Comparison of ENCODE assay signal across 15 mouse cellular contexts in the genomic region with DNA sequence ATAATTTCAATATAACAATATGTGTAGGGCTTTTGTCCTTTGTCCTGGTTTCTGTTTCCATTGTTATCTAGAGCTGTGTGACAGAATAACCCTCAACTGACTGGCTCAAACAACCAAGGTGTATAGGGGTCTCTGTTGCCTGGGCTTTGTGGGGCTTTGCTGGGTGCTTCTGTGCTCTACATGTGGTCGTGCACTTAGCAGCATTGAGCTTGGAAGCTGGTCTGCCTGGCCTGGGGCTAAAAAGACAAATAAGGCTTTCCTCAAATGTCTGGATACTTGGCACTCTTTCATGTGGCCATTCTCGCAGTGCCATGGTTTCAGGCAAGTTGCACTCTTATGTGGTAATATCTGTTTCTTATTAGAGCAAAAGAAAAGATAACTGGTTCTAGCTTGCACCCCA.
DNase-seq lines count a peak whose midpoint lies in the region; ATAC-seq and TF ChIP-seq lines count a peak whose summit lies in the region.
"Had no signal": no experiment of that assay in that cellular context is flagged by ENCODE, and none has a peak within 500 bp of the region (broad histone marks: within the 10 kb centered on the region; RNA-seq: fewer than 3 reads in every experiment).

No protein-coding gene starts in this region.

- no peak overlapping the region for H3K9ac ChIP-seq in midbrain, embryonic 11.5 days (ENCODE audit: low read length)
- H3K9ac ChIP-seq in forebrain, embryonic 14.5 days (ENCODE audit: low read length) = no peak overlapping the region
- H3K9ac ChIP-seq in hindbrain, postnatal 0 days (replicated peaks; ENCODE audit: low read length) = no peak overlapping the region
- H3K9ac ChIP-seq in neural tube, embryonic 14.5 days (replicated peaks; ENCODE audit: low read depth, low read length) = no peak overlapping the region
- H3K9ac ChIP-seq: heart, embryonic 15.5 days; kidney, embryonic 15.5 days; liver, embryonic 12.5 days; stomach, embryonic 15.5 days had no signal

- no peaks in the 10 kb centered on the region for H3K27me3 ChIP-seq in midbrain, embryonic 11.5 days (ENCODE audit: control insufficient read depth, insufficient read depth, low read length)
- no peaks in the 10 kb centered on the region for H3K27me3 ChIP-seq in midbrain, embryonic 10.5 days (ENCODE audit: low read depth, poor library complexity, severe bottlenecking)
- no peaks in the 10 kb centered on the region for H3K27me3 ChIP-seq in forebrain, embryonic 14.5 days (replicated peaks; ENCODE audit: control insufficient read depth, insufficient read depth, low read length)
- no peaks in the 10 kb centered on the region for H3K27me3 ChIP-seq in hindbrain, postnatal 0 days (ENCODE audit: insufficient read depth, low read length)
- H3K27me3 ChIP-seq in neural tube, embryonic 14.5 days (ENCODE audit: control insufficient read depth, insufficient read depth, low read length) = no peaks in the 10 kb centered on the region
- H3K27me3 ChIP-seq: heart, embryonic 15.5 days; kidney, embryonic 15.5 days; liver, embryonic 12.5 days; megakaryocyte, embryonic 14.5 days; stomach, embryonic 15.5 days had no signal

- no peak overlapping the region for H3K27ac ChIP-seq in midbrain, embryonic 11.5 days (ENCODE audit: low read depth, low read length)
- H3K27ac ChIP-seq in midbrain, embryonic 10.5 days (replicated peaks) = no peak overlapping the region
- H3K27ac ChIP-seq in forebrain, embryonic 14.5 days (ENCODE audit: low read depth, low read length) = peak overlapping the region; percentile 74
- H3K27ac ChIP-seq in hindbrain, postnatal 0 days = 0 out of 2 replicates have a peak overlapping the region, but pooled peaks have one; percentile 41
- H3K27ac ChIP-seq in neural tube, embryonic 14.5 days (ENCODE audit: low read depth, low read length) = peak overlapping the region; percentile 16; the same call in 1 of the 2 replicates
- H3K27ac ChIP-seq: heart, embryonic 15.5 days; kidney, embryonic 15.5 days; layer of hippocampus, adult 2 months; liver, embryonic 12.5 days; stomach, embryonic 15.5 days had no signal

- H3K36me3 ChIP-seq in midbrain, embryonic 11.5 days (ENCODE audit: control insufficient read depth, insufficient read depth, low read length) = no peaks in the 10 kb centered on the region
- H3K36me3 ChIP-seq in midbrain, embryonic 10.5 days = no peaks in the 10 kb centered on the region
- H3K36me3 ChIP-seq in forebrain, embryonic 14.5 days (ENCODE audit: control insufficient read depth, insufficient read depth, low read length) = no peaks in the 10 kb centered on the region
- H3K36me3 ChIP-seq in hindbrain, postnatal 0 days (ENCODE audit: insufficient read depth, low read length) = no peaks in the 10 kb centered on the region
- no peaks in the 10 kb centered on the region for H3K36me3 ChIP-seq in neural tube, embryonic 14.5 days (ENCODE audit: control insufficient read depth, insufficient read depth, low read length)
- H3K36me3 ChIP-seq: heart, embryonic 15.5 days; kidney, embryonic 15.5 days; liver, embryonic 12.5 days; stomach, embryonic 15.5 days had no signal

- WGBS in midbrain, embryonic 11.5 days = 68% methylated on average over 2 of the region's 2 CpGs
- WGBS in midbrain, embryonic 10.5 days = 65% methylated on average over 2 of the region's 2 CpGs
- WGBS in forebrain, embryonic 14.5 days = 27% methylated on average over 2 of the region's 2 CpGs
- WGBS in hindbrain, postnatal 0 days = 18% methylated on average over 2 of the region's 2 CpGs
- WGBS in neural tube, embryonic 14.5 days = 27% methylated on average over 2 of the region's 2 CpGs

- no peak for ATAC-seq in midbrain, embryonic 11.5 days (ENCODE audit: low FRiP score)
- peak; percentile 84 for ATAC-seq in forebrain, embryonic 14.5 days
- ATAC-seq in hindbrain, postnatal 0 days = no peak
- ATAC-seq in neural tube, embryonic 14.5 days (ENCODE audit: low read depth) = peak; percentile 71; the same call in 1 of the 2 replicates
- ATAC-seq in granulocyte monocyte progenitor cell, adult 5-6 weeks (replicated peaks; ENCODE audit: poor library complexity, severe bottlenecking) = no peak
- ATAC-seq: activated CD4-positive, CD25-positive, alpha-beta regulatory T cell, adult 4 months; liver, embryonic 12.5 days had no signal

- H3K9me3 ChIP-seq in midbrain, embryonic 11.5 days (ENCODE audit: control insufficient read depth, low read length) = no peaks in the 10 kb centered on the region
- H3K9me3 ChIP-seq in midbrain, embryonic 10.5 days (replicated peaks) = no peaks in the 10 kb centered on the region
- H3K9me3 ChIP-seq in forebrain, embryonic 14.5 days (replicated peaks; ENCODE audit: control insufficient read depth, low read length) = no peaks in the 10 kb centered on the region
- H3K9me3 ChIP-seq in hindbrain, postnatal 0 days (ENCODE audit: low read length) = no peaks in the 10 kb centered on the region
- no peaks in the 10 kb centered on the region for H3K9me3 ChIP-seq in neural tube, embryonic 14.5 days (ENCODE audit: control insufficient read depth, low read length)
- H3K9me3 ChIP-seq: heart, embryonic 15.5 days; kidney, embryonic 15.5 days; stomach, embryonic 15.5 days had no signal

- no peak overlapping the region for H3K4me2 ChIP-seq in midbrain, embryonic 11.5 days
- no peak overlapping the region for H3K4me2 ChIP-seq in forebrain, embryonic 14.5 days (ENCODE audit: low read length)
- no peak overlapping the region for H3K4me2 ChIP-seq in hindbrain, postnatal 0 days (ENCODE audit: low read depth, low read length)
- H3K4me2 ChIP-seq in neural tube, embryonic 14.5 days (ENCODE audit: low read depth, low read length) = no peak overlapping the region
- H3K4me2 ChIP-seq: heart, embryonic 15.5 days; kidney, embryonic 15.5 days; liver, embryonic 12.5 days; stomach, embryonic 15.5 days had no signal

- peak; percentile 84 for DNase-seq in midbrain, embryonic 11.5 days (ENCODE audit: low spot score, missing footprints)
- no peak for DNase-seq in midbrain, embryonic 10.5 days (ENCODE audit: low spot score)
- DNase-seq in forebrain, embryonic 14.5 days (ENCODE audit: low spot score) = peak; percentile 75
- DNase-seq in hindbrain, postnatal 0 days (ENCODE audit: low spot score) = peak; percentile 43
- DNase-seq in kidney, postnatal 36 days = no peak
- DNase-seq: cerebellum, adult 11 months had no signal

- no peaks in the 10 kb centered on the region for H3K4me1 ChIP-seq in midbrain, embryonic 11.5 days (ENCODE audit: control insufficient read depth, insufficient read depth, low read length)
- peaks cover 3% of the 10 kb centered on the region; the same call in 1 of the 2 replicates for H3K4me1 ChIP-seq in midbrain, embryonic 10.5 days
- peaks cover 4% of the 10 kb centered on the region for H3K4me1 ChIP-seq in forebrain, embryonic 14.5 days (ENCODE audit: control insufficient read depth, insufficient read depth, low read length)
- H3K4me1 ChIP-seq in hindbrain, postnatal 0 days (ENCODE audit: insufficient read depth, low read length) = peaks cover 3% of the 10 kb centered on the region; the same call in 1 of the 2 replicates
- no peaks in the 10 kb centered on the region for H3K4me1 ChIP-seq in neural tube, embryonic 14.5 days (ENCODE audit: control insufficient read depth, insufficient read depth, low read length)
- H3K4me1 ChIP-seq: heart, embryonic 15.5 days; kidney, embryonic 15.5 days; liver, embryonic 12.5 days; megakaryocyte, embryonic 14.5 days; stomach, embryonic 15.5 days had no signal

- no peak for TF ChIP-seq CTCF in hindbrain, postnatal 0 days (IDR thresholded peaks at IDR 0.05; ENCODE audit: low read depth)

- no peak overlapping the region for H3K4me3 ChIP-seq in midbrain, embryonic 11.5 days (ENCODE audit: low read depth, low read length)
- H3K4me3 ChIP-seq in midbrain, embryonic 10.5 days = no peak overlapping the region
- no peak overlapping the region for H3K4me3 ChIP-seq in forebrain, embryonic 14.5 days (ENCODE audit: low read depth, low read length)
- H3K4me3 ChIP-seq in hindbrain, postnatal 0 days (ENCODE audit: low read length) = no peak overlapping the region
- H3K4me3 ChIP-seq in neural tube, embryonic 14.5 days (ENCODE audit: low read depth, low read length) = no peak overlapping the region
- H3K4me3 ChIP-seq: heart, embryonic 15.5 days; kidney, embryonic 15.5 days; layer of hippocampus, adult 2 months; liver, embryonic 12.5 days; megakaryocyte, embryonic 14.5 days; stomach, embryonic 15.5 days had no signal

Comparison
In these comparisons a context has a peak if more than half of its experiments do, and no peak if none do; other contexts are left out.
1. DNase-seq: peak in midbrain, embryonic 11.5 days (single experiment), forebrain, embryonic 14.5 days (single experiment) and hindbrain, postnatal 0 days (single experiment); none in midbrain, embryonic 10.5 days (single experiment) and kidney, postnatal 36 days (0 of 2).
2. ATAC-seq: peak in forebrain, embryonic 14.5 days (single experiment) and neural tube, embryonic 14.5 days (single experiment); none in midbrain, embryonic 11.5 days (single experiment), hindbrain, postnatal 0 days (single experiment) and granulocyte monocyte progenitor cell, adult 5-6 weeks (single experiment).
3. H3K27ac ChIP-seq: peak in forebrain, embryonic 14.5 days (single experiment), hindbrain, postnatal 0 days (single experiment) and neural tube, embryonic 14.5 days (single experiment); none in midbrain, embryonic 11.5 days (single experiment) and midbrain, embryonic 10.5 days (single experiment).